Mouse (Mus musculus) ES-Bruce4 (cell line): ENCODE data around the gene Ntn1. TPM values are rescaled to one million over a fixed set of nuclear protein-coding genes. Genes with fewer than 3 reads are reported as not detected.

Source experiments
- H3K27ac ChIP-seq: 2 replicates; pipeline ENCODE4 v1.5.1; 2012; ENCODE audit warnings: low read length, inconsistent platforms; ENCODE audit not compliant: insufficient read depth
- H3K27me3 ChIP-seq: 2 replicates; pipeline ENCODE4 v1.6.1; 2012; ENCODE audit warnings: mild to moderate bottlenecking, low read length, inconsistent platforms; ENCODE audit not compliant: control insufficient read depth, poor library complexity, insufficient read depth, severe bottlenecking
- H3K36me3 ChIP-seq: 2 replicates; pipeline ENCODE4 v1.6.1; 2012; ENCODE audit warnings: inconsistent platforms, mild to moderate bottlenecking, low read length, moderate library complexity; ENCODE audit not compliant: control insufficient read depth, poor library complexity, insufficient read depth, severe bottlenecking
- H3K4me1 ChIP-seq: one replicate; pipeline ENCODE4 v1.8.1; 2011; ENCODE audit warnings: low read length; ENCODE audit not compliant: control insufficient read depth, insufficient read depth
- H3K4me3 ChIP-seq: 2 replicates; pipeline ENCODE4 v1.5.1; 2011; ENCODE audit warnings: low read depth, mild to moderate bottlenecking, low read length
- H3K9ac ChIP-seq: 2 replicates; pipeline ENCODE4 v1.6.1; 2012; ENCODE audit warnings: low read depth, mild to moderate bottlenecking, inconsistent platforms; ENCODE audit not compliant: poor library complexity, severe bottlenecking
- H3K9me3 ChIP-seq: replicated peaks from 2 replicates; pipeline ENCODE4 v1.6.1; 2012; ENCODE audit warnings: mild to moderate bottlenecking, low read length, inconsistent platforms; ENCODE audit not compliant: control insufficient read depth, poor library complexity, insufficient read depth, severe bottlenecking
- CTCF ChIP-seq: IDR thresholded peaks from one replicate; pipeline ENCODE4 v1.8.1; 2011; ENCODE audit warnings: low read depth, low read length
- EP300 ChIP-seq: IDR thresholded peaks from 2 replicates; pipeline ENCODE4 v1.6.1; 2011; ENCODE audit warnings: low read depth, low read length; ENCODE audit not compliant: insufficient read depth
- POLR2A ChIP-seq: IDR thresholded peaks from one replicate; pipeline ENCODE4 v1.8.1; 2011; ENCODE audit warnings: low read length; ENCODE audit not compliant: insufficient read depth
- polyA plus RNA-seq: library from polyadenylated mRNA; stranded (reverse); fragments of >200 nt; gene quantifications from 2 replicates; pipeline ENCODE4 v1.2.4, GENCODE M21; 2011; ENCODE audit warnings: low read depth; ENCODE audit not compliant: missing spikeins, insufficient read depth, insufficient read length

Gene Ntn1
- polyA plus RNA-seq, 1 experiment, result 22.3 TPM

DNA sequence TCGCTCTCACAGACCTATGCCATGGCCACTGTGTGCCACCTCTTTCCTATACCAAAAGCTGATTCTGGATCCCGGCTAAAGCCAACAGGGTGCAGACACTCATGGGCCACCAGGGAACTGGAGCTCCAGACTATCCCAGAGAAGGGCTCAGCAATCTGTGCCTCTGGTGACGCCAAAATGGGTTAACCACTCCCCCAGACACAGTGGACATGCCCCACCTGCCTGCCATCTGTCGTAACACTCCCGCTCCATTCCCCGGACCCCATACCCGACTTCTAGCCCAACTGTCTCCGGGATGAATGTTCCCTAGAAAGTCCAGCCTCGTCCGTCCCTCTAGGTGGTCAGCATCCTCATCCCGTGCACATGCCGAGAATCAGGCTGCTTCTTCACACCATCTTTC lies 51.8 kb downstream of the Ntn1 start:
- Histone ChIP-seq H3K9me3 (peaks cover 9% of the 10 kb centered on the region), H3K36me3 (no peaks in the 10 kb centered on the region), H3K27ac (no peak overlapping the region), H3K4me1 (peaks cover 2% of the 10 kb centered on the region), H3K27me3 (no peaks in the 10 kb centered on the region; the same call in 1 of the 2 replicates), H3K9ac (no peak overlapping the region), H3K4me3 (no peak overlapping the region)
- TF ChIP-seq CTCF (no peak), POLR2A (no peak), EP300 (no peak)

- Histone ChIP-seq H3K9ac (no peak overlapping the region), H3K9me3 (peaks cover 9% of the 10 kb centered on the region), H3K27me3 (no peaks in the 10 kb centered on the region; the same call in 1 of the 2 replicates), H3K4me1 (peaks cover 2% of the 10 kb centered on the region), H3K4me3 (no peak overlapping the region), H3K36me3 (no peaks in the 10 kb centered on the region), H3K27ac (no peak overlapping the region)
- TF ChIP-seq CTCF (no peak), EP300 (no peak)
Measured at GRCm38 (mm10) chr11:68348083-68348482, 52.5 kb downstream of the Ntn1 start.

- no peak overlapping the region for H3K9ac ChIP-seq
- no peak overlapping the region for H3K27ac ChIP-seq
- H3K27me3 ChIP-seq, result no peaks in the 10 kb centered on the region; the same call in 1 of the 2 replicates
- peaks cover 9% of the 10 kb centered on the region for H3K9me3 ChIP-seq
- peaks cover 2% of the 10 kb centered on the region for H3K4me1 ChIP-seq
- H3K36me3 ChIP-seq, result no peaks in the 10 kb centered on the region
- TF ChIP-seq EP300 (no peak), CTCF (no peak)
- H3K4me3 ChIP-seq, result no peak overlapping the region
Measured at GRCm38 (mm10) chr11:68347508-68347907, 53.1 kb downstream of the Ntn1 start.

DNA sequence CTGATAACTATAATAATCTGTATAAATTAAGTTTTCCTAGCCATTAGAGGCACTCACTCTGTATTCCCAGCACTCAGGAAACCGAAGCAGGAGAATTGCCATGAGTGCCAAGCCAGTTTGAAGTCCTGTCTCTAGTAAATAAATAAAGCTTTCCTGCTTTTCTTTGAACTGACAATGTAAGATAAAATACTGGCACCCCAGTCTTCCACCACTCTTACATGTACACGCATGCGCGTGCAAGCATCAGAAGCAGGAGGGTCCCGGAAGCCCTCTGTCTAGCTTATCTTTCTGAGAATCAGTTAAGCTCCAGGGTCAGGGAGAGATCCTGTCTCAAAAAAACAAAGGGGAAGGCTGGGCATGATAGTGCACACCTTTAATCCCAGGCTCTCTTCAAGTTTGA lies 54.5 kb downstream of the Ntn1 start:
- no peaks in the 10 kb centered on the region for H3K36me3 ChIP-seq
- peaks cover 9% of the 10 kb centered on the region for H3K9me3 ChIP-seq
- H3K27ac ChIP-seq, result no peak overlapping the region
- no peak overlapping the region for H3K9ac ChIP-seq
- peaks cover 2% of the 10 kb centered on the region for H3K4me1 ChIP-seq
- TF ChIP-seq POLR2A (no peak), CTCF (no peak), EP300 (no peak)
- H3K27me3 ChIP-seq, result no peaks in the 10 kb centered on the region; the same call in 1 of the 2 replicates
- no peak overlapping the region for H3K4me3 ChIP-seq

- no peak overlapping the region for H3K27ac ChIP-seq
- no peaks in the 10 kb centered on the region for H3K9me3 ChIP-seq
- no peaks in the 10 kb centered on the region for H3K27me3 ChIP-seq
Measured at GRCm38 (mm10) chr11:68344221-68344620, 56.4 kb downstream of the Ntn1 start.

DNA sequence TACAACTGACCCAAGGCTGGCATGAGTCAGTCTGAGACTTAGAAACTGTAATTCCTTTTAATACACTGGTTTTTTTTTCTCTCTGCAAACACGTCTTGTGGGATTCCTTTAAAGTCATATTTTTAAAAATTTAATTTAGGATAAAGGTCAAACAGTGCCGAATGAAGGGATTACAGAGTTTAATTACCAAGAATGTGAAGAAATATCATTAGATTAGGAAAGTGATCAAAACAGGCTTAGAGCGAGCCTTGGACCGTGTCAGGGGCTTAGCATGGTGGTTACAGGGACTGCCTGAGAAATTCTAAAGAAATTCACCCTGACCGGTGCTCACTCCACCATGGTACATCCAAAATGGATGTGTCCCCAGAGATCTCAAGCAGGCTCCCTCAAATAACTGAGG lies 57.9 kb downstream of the Ntn1 start:
- no peaks in the 10 kb centered on the region for H3K9me3 ChIP-seq
- no peaks in the 10 kb centered on the region for H3K36me3 ChIP-seq
- H3K4me1 ChIP-seq, result peaks cover 2% of the 10 kb centered on the region
- TF ChIP-seq EP300, result no peak
- TF ChIP-seq CTCF, result no peak
- TF ChIP-seq POLR2A, result no peak
- H3K27me3 ChIP-seq, result no peaks in the 10 kb centered on the region
- no peak overlapping the region for H3K4me3 ChIP-seq
- H3K27ac ChIP-seq, result no peak overlapping the region
- no peak overlapping the region for H3K9ac ChIP-seq

More at GRCm38 (mm10) chr11:68344221-68344620, 56.4 kb downstream of the Ntn1 start:
- Histone ChIP-seq H3K9ac (no peak overlapping the region), H3K36me3 (no peaks in the 10 kb centered on the region), H3K4me1 (peaks cover 2% of the 10 kb centered on the region), H3K4me3 (no peak overlapping the region)
- TF ChIP-seq EP300 (no peak), POLR2A (no peak), CTCF (no peak)
